Mouse (Mus musculus): ENCODE measurements around the gene Hmgcr. TPM values are rescaled to one million over a fixed set of nuclear protein-coding genes. Genes with fewer than 3 reads are reported as not detected.
"Not testable (repeated sequence)": the region's sequence is repeated elsewhere in the genome, so short reads cannot be mapped to it uniquely, and the experiment has no call there.

The Hmgcr gene
- polyA plus RNA-seq, 1 experiment from 2014 or later: 189 TPM

DNA sequence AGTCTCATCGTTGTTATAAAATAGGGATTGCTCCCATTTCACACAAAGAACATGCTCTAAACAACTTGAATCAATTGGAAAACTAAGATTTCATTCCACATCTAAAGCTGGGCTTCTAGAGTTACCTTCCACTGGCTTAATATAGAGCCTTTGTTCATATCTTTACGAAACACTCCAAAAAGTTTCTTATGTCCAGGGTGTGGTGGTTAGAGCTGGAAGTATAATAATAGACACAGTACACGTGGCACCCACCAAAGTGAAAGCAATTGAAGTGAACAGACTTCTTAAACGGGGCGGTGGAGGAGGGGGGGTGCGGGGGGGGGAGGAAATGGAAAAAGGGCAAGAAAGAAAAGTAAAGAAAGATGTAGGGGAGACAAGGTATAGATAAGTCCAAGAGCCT lies 1.5 kb upstream of the Hmgcr start:
- DNase-seq (ENCODE audit: low spot score) (no peak), ATAC-seq (replicated peaks; ENCODE audit: low FRiP score) (no peak)
- Histone ChIP-seq H3K27me3 (ENCODE audit: control insufficient read depth, insufficient read depth, low read length) (no peaks in the 10 kb centered on the region), H3K4me1 (replicated peaks; ENCODE audit: control insufficient read depth, insufficient read depth, low read length) (peaks cover 12% of the 10 kb centered on the region; the same call in 1 of the 2 replicates), H3K27ac (ENCODE audit: low read depth, low read length) (no peak overlapping the region), H3K9ac (ENCODE audit: low read length) (no peak overlapping the region), H3K4me3 (ENCODE audit: low read depth, low read length) (no peak overlapping the region), H3K36me3 (ENCODE audit: control insufficient read depth, insufficient read depth, low read length) (no peaks in the 10 kb centered on the region), H3K4me2 (ENCODE audit: low read depth, low read length, severe bottlenecking) (no peak overlapping the region), H3K9me3 (ENCODE audit: control insufficient read depth, low read length) (no peaks in the 10 kb centered on the region)
- WGBS: 89% methylated on average over 5 of the region's 6 CpGs

DNA sequence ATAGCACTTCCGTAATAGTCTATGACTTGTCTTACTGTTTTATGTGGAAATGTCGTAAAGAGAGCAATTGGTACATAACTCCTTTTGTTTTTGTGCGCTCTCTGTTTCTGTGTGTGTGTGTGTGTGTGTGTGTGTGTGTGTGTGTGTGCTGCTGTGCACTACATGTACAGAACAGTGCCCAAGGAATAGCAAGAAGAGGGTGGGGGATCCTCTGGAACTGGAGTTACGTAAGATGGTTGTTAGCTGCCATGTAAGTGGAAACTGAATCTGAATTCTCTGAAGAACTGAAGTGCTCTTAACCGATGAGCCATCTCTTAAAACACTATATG lies 1.1 kb upstream of the Hmgcr start:
- no peaks in the 10 kb centered on the region for H3K9me3 ChIP-seq (ENCODE audit: control insufficient read depth, low read length)

DNA sequence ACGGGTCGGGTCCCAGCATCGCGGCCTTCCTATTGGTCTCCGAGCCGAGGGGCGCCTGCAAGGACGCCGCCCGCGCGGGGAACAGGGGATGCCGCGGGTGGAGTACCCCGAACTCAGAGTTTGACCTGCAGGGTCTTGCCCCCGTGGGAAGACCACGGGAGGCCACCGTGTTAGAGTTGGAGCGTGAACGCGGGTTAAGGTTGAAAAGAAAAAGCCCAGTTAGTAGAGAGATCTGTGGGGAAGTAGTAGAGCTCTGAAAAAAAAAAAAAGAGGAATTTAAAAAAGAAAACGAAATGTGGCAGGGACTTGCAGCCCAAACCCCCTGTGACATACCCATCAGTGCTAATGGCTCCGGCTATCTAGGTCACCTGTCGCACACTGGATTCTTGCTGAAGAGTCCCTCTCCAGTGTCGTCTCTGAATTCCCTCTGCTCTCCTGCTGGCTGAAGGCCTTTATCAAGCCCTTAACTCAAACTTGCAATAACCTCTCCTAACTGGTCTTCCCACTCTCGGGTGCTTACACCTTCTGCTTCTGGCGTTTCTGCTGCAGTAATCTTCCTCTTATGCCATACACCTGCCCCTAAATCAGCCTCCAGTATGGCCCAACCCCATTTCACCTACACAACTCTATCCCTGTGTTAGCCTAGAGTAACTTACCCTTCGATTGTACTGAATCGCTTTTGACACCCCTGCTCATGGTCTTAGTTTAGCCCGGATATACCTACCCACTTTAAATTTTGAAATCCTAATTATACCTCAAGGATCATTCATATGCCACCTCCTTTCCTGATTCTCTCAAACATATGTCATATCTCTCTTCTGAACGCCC lies 556 bp upstream of the Hmgcr start:
- no peaks in the 10 kb centered on the region for H3K27me3 ChIP-seq (ENCODE audit: control insufficient read depth, insufficient read depth, low read length)
- H3K4me1 ChIP-seq (replicated peaks; ENCODE audit: control insufficient read depth, insufficient read depth, low read length): peaks cover 17% of the 10 kb centered on the region; the same call in 1 of the 2 replicates
- H3K9me3 ChIP-seq (ENCODE audit: control insufficient read depth, low read length): no peaks in the 10 kb centered on the region
- H3K4me2 ChIP-seq (ENCODE audit: low read depth, low read length, severe bottlenecking): peak overlapping the region; percentile 77
- WGBS: 14% methylated on average over 31 of the region's 31 CpGs
- peak; percentile 55 for DNase-seq (ENCODE audit: low spot score)
- no peaks in the 10 kb centered on the region for H3K36me3 ChIP-seq (ENCODE audit: control insufficient read depth, insufficient read depth, low read length)
- peak overlapping the region; percentile 54 for H3K9ac ChIP-seq (ENCODE audit: low read length)
- no peak; the same call in 1 of the 2 replicates for ATAC-seq (replicated peaks; ENCODE audit: low FRiP score)
- H3K27ac ChIP-seq (ENCODE audit: low read depth, low read length): peak overlapping the region; percentile 83
- peak overlapping the region; percentile 95 for H3K4me3 ChIP-seq (ENCODE audit: low read depth, low read length)

More for the DNA sequence above, 1.1 kb upstream of the Hmgcr start:
- ATAC-seq (replicated peaks; ENCODE audit: low FRiP score) (no peak), DNase-seq (ENCODE audit: low spot score) (no peak)
- Histone ChIP-seq H3K36me3 (ENCODE audit: control insufficient read depth, insufficient read depth, low read length) (no peaks in the 10 kb centered on the region), H3K4me3 (ENCODE audit: low read depth, low read length) (no peak overlapping the region), H3K9ac (ENCODE audit: low read length) (no peak overlapping the region), H3K4me1 (replicated peaks; ENCODE audit: control insufficient read depth, insufficient read depth, low read length) (peaks cover 16% of the 10 kb centered on the region; the same call in 1 of the 2 replicates), H3K27ac (ENCODE audit: low read depth, low read length) (no peak overlapping the region), H3K27me3 (ENCODE audit: control insufficient read depth, insufficient read depth, low read length) (no peaks in the 10 kb centered on the region), H3K4me2 (ENCODE audit: low read depth, low read length, severe bottlenecking) (no peak overlapping the region)
- 88% methylated on average over 5 of the region's 5 CpGs for WGBS

DNA sequence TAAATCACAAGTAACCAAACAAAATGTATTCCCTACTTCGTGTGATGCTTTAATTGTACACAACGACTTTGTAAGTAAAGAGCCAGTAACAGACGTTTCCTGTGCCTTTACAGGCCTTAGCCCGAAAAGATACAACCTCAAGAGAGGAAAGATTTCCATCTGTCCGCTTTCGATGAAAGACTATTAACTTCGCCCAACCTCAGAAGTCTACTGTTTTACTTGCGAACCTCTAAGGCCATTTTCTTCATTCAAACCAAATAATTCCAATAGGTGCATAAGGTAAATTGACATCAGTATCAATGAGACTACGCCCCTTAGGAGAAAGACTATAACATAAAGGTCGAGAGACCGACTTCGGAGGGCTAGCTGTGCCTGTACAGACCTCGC lies 724 bp downstream of the Hmgcr start:
- 5% methylated on average over 13 of the region's 13 CpGs for WGBS
- peak overlapping the region; percentile 89 for H3K27ac ChIP-seq (ENCODE audit: low read depth, low read length)
- H3K4me2 ChIP-seq (ENCODE audit: low read depth, low read length, severe bottlenecking): peak overlapping the region; percentile 77
- no peak for DNase-seq (ENCODE audit: low spot score)
- no peaks in the 10 kb centered on the region for H3K27me3 ChIP-seq (ENCODE audit: control insufficient read depth, insufficient read depth, low read length)
- no peaks in the 10 kb centered on the region for H3K9me3 ChIP-seq (ENCODE audit: control insufficient read depth, low read length)
- H3K36me3 ChIP-seq (ENCODE audit: control insufficient read depth, insufficient read depth, low read length): peaks cover 8% of the 10 kb centered on the region; the same call in 1 of the 2 replicates
- H3K9ac ChIP-seq (ENCODE audit: low read length): peak overlapping the region; percentile 96
- no peak for ATAC-seq (replicated peaks; ENCODE audit: low FRiP score)
- peak overlapping the region; percentile 95 for H3K4me3 ChIP-seq (ENCODE audit: low read depth, low read length)
- peaks cover 17% of the 10 kb centered on the region; the same call in 1 of the 2 replicates for H3K4me1 ChIP-seq (replicated peaks; ENCODE audit: control insufficient read depth, insufficient read depth, low read length)

DNA sequence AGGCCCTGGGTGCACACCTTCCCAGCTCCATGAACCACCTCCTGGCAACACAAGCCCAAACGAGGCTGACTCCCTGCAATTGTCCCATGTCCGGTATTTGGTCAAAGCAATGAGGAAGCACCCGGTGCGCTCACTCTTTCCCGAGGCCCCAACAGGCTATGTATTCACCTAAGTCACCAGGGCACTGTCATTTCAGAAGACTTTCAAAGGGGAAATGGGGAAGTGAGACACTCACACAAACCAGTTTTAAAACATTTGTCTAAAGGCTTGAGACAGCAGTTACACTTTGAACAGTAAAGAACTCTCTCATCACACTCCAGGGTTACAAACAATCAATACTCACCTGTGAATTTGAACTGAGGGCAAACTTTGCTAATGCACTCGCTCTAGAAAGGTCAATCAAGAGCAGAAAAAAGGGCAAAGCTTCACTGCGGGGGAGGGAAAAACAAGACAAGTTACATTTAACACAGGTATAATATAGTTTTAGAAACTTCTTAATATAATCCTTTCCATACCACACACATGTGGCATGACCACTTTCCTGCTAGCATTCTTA lies 6.2 kb downstream of the Hmgcr start:
- Histone ChIP-seq H3K27ac (ENCODE audit: low read depth, low read length) (no peak overlapping the region), H3K4me2 (ENCODE audit: low read depth, low read length, severe bottlenecking) (no peak overlapping the region), H3K9ac (ENCODE audit: low read length) (no peak overlapping the region), H3K36me3 (ENCODE audit: control insufficient read depth, insufficient read depth, low read length) (peaks cover 33% of the 10 kb centered on the region), H3K4me3 (ENCODE audit: low read depth, low read length) (no peak overlapping the region), H3K4me1 (replicated peaks; ENCODE audit: control insufficient read depth, insufficient read depth, low read length) (peaks cover 14% of the 10 kb centered on the region; the same call in 1 of the 2 replicates), H3K27me3 (ENCODE audit: control insufficient read depth, insufficient read depth, low read length) (no peaks in the 10 kb centered on the region), H3K9me3 (ENCODE audit: control insufficient read depth, low read length) (no peaks in the 10 kb centered on the region)
- DNase-seq (ENCODE audit: low spot score): no peak
- ATAC-seq (replicated peaks; ENCODE audit: low FRiP score): no peak
- WGBS: 92% methylated on average over 7 of the region's 7 CpGs

DNA sequence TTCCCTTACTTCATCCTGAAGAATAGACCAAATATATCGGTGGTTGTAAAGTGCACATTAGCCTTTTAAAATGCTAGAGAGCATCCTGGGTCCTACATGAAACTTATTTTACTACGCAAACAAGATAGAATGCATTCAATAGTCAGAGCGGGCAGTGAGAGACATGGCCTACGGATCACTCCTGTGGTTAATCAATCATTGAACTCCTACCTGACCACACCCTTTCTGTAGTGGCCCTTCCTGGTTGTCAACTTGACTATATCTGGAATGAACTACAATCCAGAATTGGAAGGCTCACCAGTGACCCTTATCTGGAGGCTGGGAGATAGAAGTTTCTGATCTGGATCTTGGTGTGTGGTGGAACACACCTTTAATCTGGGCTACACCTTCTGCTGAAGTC lies 7.6 kb downstream of the Hmgcr start:
- H3K27ac ChIP-seq (ENCODE audit: low read depth, low read length); H3K27me3 ChIP-seq (ENCODE audit: control insufficient read depth, insufficient read depth, low read length); H3K4me1 ChIP-seq (replicated peaks; ENCODE audit: control insufficient read depth, insufficient read depth, low read length); H3K4me3 ChIP-seq (ENCODE audit: low read depth, low read length); ATAC-seq (replicated peaks; ENCODE audit: low FRiP score); H3K9me3 ChIP-seq (ENCODE audit: control insufficient read depth, low read length); H3K4me2 ChIP-seq (ENCODE audit: low read depth, low read length, severe bottlenecking); H3K9ac ChIP-seq (ENCODE audit: low read length); DNase-seq (ENCODE audit: low spot score): not testable (repeated sequence)
- 94% methylated on average over 4 of the region's 4 CpGs for WGBS
- H3K36me3 ChIP-seq (ENCODE audit: control insufficient read depth, insufficient read depth, low read length): peaks cover 35% of the 10 kb centered on the region

DNA sequence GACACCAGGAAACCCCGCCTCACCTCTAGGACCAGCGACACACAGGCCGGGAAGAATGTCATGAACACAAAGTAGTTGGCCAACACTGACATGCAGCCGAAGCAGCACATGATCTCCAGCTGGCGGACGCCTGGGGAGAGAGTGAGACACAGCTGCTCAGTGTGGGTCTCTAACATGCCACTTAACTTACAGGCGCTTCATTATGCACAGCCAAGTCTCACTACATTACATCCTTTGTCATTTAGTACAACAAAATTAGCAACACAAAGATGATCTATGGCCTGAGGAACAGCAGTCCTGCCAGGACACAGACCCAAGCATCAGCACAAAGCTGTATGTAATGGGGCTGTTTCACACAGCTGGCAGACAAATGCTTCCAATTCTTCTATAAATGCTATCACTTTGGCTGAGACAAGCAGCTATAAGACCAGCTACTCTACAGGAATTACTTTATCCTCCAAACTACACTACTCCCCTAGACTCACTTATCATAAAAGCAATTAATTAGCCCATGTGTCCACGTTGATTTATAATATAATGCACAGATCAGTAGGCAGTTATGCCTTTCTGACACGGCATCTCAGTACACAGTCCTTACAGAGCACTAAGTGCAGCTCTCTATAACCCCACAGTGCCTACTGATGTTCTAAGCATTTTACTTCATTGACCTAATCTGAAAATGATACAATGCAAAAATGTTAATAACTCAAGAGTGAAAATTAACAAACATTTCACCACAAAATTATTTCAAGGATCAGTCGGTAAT lies 10.5 kb downstream of the Hmgcr start:
- 80% methylated on average over 10 of the region's 10 CpGs for WGBS
- Histone ChIP-seq H3K4me1 (replicated peaks; ENCODE audit: control insufficient read depth, insufficient read depth, low read length) (no peaks in the 10 kb centered on the region; the same call in 1 of the 2 replicates), H3K27me3 (ENCODE audit: control insufficient read depth, insufficient read depth, low read length) (no peaks in the 10 kb centered on the region), H3K4me3 (ENCODE audit: low read depth, low read length) (no peak overlapping the region), H3K4me2 (ENCODE audit: low read depth, low read length, severe bottlenecking) (no peak overlapping the region), H3K9me3 (ENCODE audit: control insufficient read depth, low read length) (no peaks in the 10 kb centered on the region), H3K27ac (ENCODE audit: low read depth, low read length) (no peak overlapping the region), H3K9ac (ENCODE audit: low read length) (no peak overlapping the region), H3K36me3 (ENCODE audit: control insufficient read depth, insufficient read depth, low read length) (peaks cover 39% of the 10 kb centered on the region)
- no peak for DNase-seq (ENCODE audit: low spot score)
- peak; percentile 80 for ATAC-seq (replicated peaks; ENCODE audit: low FRiP score)

DNA sequence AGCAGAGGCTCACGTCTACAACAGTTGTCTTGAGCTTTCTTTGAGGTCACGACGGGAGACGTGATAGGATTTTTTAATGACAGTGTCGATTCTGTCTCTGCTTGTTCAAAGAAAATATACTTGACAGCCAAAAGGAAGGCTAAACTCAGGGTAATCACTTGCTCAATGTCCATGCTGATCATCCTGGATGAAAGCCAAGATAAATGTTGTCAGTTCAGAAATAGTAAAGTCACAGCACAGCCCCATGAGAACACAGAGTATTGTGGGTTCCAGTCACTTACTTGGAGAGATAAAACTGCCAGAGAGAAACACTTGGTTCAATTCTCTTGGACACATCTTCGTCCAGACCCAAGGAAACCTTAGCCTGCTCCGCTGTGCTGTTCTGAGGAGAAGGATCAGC lies 11.8 kb downstream of the Hmgcr start:
- Histone ChIP-seq H3K36me3 (ENCODE audit: control insufficient read depth, insufficient read depth, low read length) (peaks cover 31% of the 10 kb centered on the region), H3K4me1 (replicated peaks; ENCODE audit: control insufficient read depth, insufficient read depth, low read length) (no peaks in the 10 kb centered on the region; the same call in 1 of the 2 replicates), H3K4me2 (ENCODE audit: low read depth, low read length, severe bottlenecking) (no peak overlapping the region), H3K27ac (ENCODE audit: low read depth, low read length) (no peak overlapping the region), H3K4me3 (ENCODE audit: low read depth, low read length) (no peak overlapping the region), H3K27me3 (ENCODE audit: control insufficient read depth, insufficient read depth, low read length) (no peaks in the 10 kb centered on the region), H3K9me3 (ENCODE audit: control insufficient read depth, low read length) (no peaks in the 10 kb centered on the region), H3K9ac (ENCODE audit: low read length) (no peak overlapping the region)
- WGBS: 95% methylated on average over 7 of the region's 7 CpGs
- no peak for DNase-seq (ENCODE audit: low spot score)
- no peak for ATAC-seq (replicated peaks; ENCODE audit: low FRiP score)
